Mouse (Mus musculus) right cerebral cortex, adult 18-20 months (tissue): ENCODE results near the gene Mchr1.

Source experiments
- DNase-seq: peaks from one replicate; pipeline ENCODE4 v3.0.0; 2022; ENCODE audit warnings: mixed read lengths

The Mchr1 gene

DNA sequence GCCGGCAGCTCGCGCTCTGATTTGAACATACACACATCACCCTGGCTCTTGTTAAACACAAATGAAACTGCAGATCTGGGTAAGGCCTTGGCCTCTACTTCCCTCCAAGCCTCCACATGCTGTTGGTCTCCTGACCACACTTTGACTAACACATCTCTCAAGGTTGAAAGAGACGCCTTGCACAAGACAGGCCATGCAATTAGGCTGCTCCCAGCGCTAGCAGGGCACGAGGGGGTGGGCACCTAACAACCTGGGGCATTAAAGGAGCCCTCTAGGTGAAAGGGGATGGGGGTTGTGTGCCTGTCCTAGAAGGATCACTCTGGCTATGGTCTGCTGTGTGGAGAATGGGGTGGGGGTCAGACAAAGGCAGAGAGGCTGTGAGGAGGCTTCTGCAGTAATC, 43.4 kb downstream of the Mchr1 start:
- DNase-seq = no peak

DNA sequence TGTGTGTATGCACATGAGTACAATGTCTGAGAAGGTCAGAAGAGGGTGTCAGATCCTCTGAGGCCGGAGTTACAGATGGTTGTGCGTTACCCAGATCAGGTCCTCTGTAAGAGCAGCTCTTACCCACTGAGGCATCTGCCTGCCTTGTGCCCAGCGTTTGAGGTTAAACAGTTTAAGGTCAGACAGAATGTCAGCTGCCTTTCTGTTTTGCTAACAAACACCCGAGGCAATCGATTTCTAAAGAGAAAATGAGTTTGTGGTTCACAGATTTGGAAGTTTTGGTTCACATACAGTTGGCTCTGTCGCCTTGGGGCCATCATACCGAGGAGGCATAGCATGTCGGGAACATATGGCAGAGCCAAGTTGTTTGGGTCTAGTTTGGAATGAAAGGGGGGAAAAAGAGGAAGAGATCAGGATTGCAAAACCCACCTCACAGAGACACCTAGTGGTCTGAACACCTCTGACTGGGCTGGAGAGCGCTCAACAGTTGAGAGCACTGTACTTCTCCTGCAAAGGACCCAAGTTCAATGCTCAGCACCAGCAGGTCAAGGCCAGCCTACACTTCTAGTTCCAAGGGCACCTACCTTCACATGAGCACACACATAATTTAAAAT, 48.9 kb downstream of the Mchr1 start:
- DNase-seq = no peak
